Mouse (Mus musculus) embryonic fibroblast, embryonic 13.5 days (primary cell): ENCODE measurements at regions not wholly inside any gene's neighbourhood (a gene's known extent, or its start where the extent isn't known, plus 50 kb on each side); places are given as distances from the start of the nearest gene placed in this dataset.

Source experiments
- CTCF ChIP-seq: IDR thresholded peaks from 2 replicates; pipeline ENCODE4 v1.5.1; 2011; ENCODE audit warnings: mild to moderate bottlenecking, control low read depth, low read length, moderate library complexity, borderline replicate concordance; ENCODE audit not compliant: insufficient read depth
- POLR2A ChIP-seq: IDR thresholded peaks from 2 replicates; pipeline ENCODE4 v1.6.1; 2011; ENCODE audit warnings: low read depth, mild to moderate bottlenecking, control low read depth, low read length, moderate library complexity

DNA sequence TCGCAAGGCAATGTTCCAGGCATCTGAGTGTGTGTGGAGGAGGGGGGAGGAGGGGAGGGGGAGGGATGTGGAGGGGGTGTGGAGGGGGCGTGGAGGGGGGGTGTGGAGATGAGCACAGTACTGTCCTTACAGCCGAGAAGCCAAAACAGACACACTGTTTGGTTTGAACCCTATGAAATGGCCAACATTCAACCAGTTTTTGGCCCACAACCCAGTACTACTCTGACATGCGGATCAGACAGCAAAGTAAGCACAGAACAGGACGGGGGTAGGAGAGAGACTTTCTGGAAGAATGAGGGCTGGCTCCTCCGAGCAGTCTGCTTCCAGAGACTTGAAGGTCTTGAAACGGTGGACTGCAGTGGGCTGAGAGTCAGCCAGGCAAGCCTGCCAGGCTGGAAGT is 59.4 kb upstream of the Pja1 start:
- no peak for TF ChIP-seq CTCF
- no peak for TF ChIP-seq POLR2A
